Mouse (Mus musculus) hindbrain, embryonic 16.5 days (tissue): ENCODE measurements around the gene Galnt7. TPM values are rescaled to one million over a fixed set of nuclear protein-coding genes. Genes with fewer than 3 reads are reported as not detected.
A peak's percentile ranks its signal among the peaks of the same experiment; 100 is the strongest.

Source experiments
- ATAC-seq: fragments of 200-750 bp; cut with Nextera tagmentation; 2 replicates; pipeline ENCODE4 v1.8.0; 2017; ENCODE audit warnings: moderate TSS enrichment, moderate library complexity
- H3K27ac ChIP-seq: fragments of 300-500 bp; sonication (generic); 2 replicates; pipeline ENCODE4 v1.5.1; 2014; ENCODE audit warnings: low read depth, mild to moderate bottlenecking, control low read depth, low read length, moderate library complexity
- H3K27me3 ChIP-seq: fragments of 300-500 bp; sonication (generic); replicated peaks from 2 replicates; pipeline ENCODE4 v1.6.1; 2014; ENCODE audit warnings: low read length; ENCODE audit not compliant: control insufficient read depth, insufficient read depth
- H3K36me3 ChIP-seq: fragments of 300-500 bp; sonication (generic); 2 replicates; pipeline ENCODE4 v1.6.1; 2014; ENCODE audit warnings: mild to moderate bottlenecking, low read length, moderate library complexity, mixed read lengths; ENCODE audit not compliant: control insufficient read depth, insufficient read depth
- H3K4me1 ChIP-seq: fragments of 300-500 bp; sonication (generic); 2 replicates; pipeline ENCODE4 v1.6.1; 2014; ENCODE audit warnings: low read depth, low read length; ENCODE audit not compliant: control insufficient read depth, insufficient read depth
- H3K4me2 ChIP-seq: fragments of 300-500 bp; sonication (generic); 2 replicates; pipeline ENCODE4 v1.6.1; 2014; ENCODE audit warnings: mild to moderate bottlenecking, low read length, control low read depth, moderate library complexity
- H3K4me3 ChIP-seq: fragments of 300-500 bp; sonication (generic); 2 replicates; pipeline ENCODE4 v1.5.1; 2014; ENCODE audit warnings: mild to moderate bottlenecking, low read length, control low read depth, moderate library complexity
- H3K9ac ChIP-seq: fragments of 300-500 bp; sonication (generic); 2 replicates; pipeline ENCODE4 v1.6.1; 2014; ENCODE audit warnings: low read depth, mild to moderate bottlenecking, control low read depth, low read length, moderate library complexity
- H3K9me3 ChIP-seq: fragments of 300-500 bp; sonication (generic); 2 replicates; pipeline ENCODE4 v1.6.1; 2014; ENCODE audit warnings: mild to moderate bottlenecking, low read length, moderate library complexity; ENCODE audit not compliant: control insufficient read depth
- WGBS: fragments of 180-500 bp; shearing (Covaris S2); extraction: QIAGEN DNeasy Blood & Tissue Kit; methylation state at CpG from one replicate; pipeline ENCODE4 v1.1.7; 2014; 5-methylcytosine and 5-hydroxymethylcytosine counted together
- polyA plus RNA-seq: library from polyadenylated mRNA; unstranded; fragments of >200 nt; fragmentation: Nextera tagmentation; extraction: Ambion mirVana; gene quantifications from 2 replicates; pipeline ENCODE4 v1.2.1, GENCODE M21; 2015

Gene Galnt7
- polyA plus RNA-seq, 1 experiment from 2014 or later: 11.1 TPM

- WGBS: 86% methylated on average over 15 of the region's 15 CpGs
- no peak overlapping the region for H3K4me3 ChIP-seq
- no peaks in the 10 kb centered on the region for H3K9me3 ChIP-seq
- H3K27me3 ChIP-seq: no peaks in the 10 kb centered on the region
- no peaks in the 10 kb centered on the region for H3K36me3 ChIP-seq
- no peak overlapping the region for H3K27ac ChIP-seq
- H3K4me1 ChIP-seq: no peaks in the 10 kb centered on the region; the same call in none of the 2 replicates
- H3K4me2 ChIP-seq: no peak overlapping the region
- no peak for ATAC-seq
- no peak overlapping the region for H3K9ac ChIP-seq
Observed at GRCm38 (mm10) chr8:57637599-57638280, 15.1 kb downstream of the Galnt7 start.

DNA sequence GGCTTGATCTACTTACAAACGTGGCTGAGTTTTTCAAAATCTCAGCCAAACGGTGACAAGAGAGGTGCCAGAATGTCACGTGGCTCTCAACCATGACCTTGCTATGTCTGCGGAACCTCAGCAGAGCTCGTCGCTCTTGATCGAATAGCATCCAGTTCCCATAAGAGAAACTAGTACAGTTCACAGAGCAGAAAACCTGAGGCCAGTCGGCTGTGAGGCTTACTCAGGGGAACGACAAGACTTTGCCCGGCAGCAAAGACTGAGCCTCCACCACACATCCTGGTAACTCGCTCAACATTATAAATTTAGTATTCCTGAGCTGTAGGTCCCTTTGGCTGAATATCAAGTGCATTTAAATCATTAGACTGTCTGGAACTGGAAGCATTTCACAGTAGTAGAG, 16.1 kb downstream of the Galnt7 start:
- Histone ChIP-seq H3K27me3 (no peaks in the 10 kb centered on the region), H3K9ac (no peak overlapping the region), H3K4me2 (no peak overlapping the region), H3K36me3 (no peaks in the 10 kb centered on the region), H3K9me3 (no peaks in the 10 kb centered on the region), H3K27ac (no peak overlapping the region), H3K4me1 (no peaks in the 10 kb centered on the region; the same call in 1 of the 2 replicates), H3K4me3 (no peak overlapping the region)
- ATAC-seq: no peak
- 87% methylated on average over 11 of the region's 11 CpGs for WGBS

- Histone ChIP-seq H3K27ac (no peak overlapping the region), H3K4me2 (no peak overlapping the region), H3K4me3 (no peak overlapping the region), H3K9ac (no peak overlapping the region), H3K27me3 (no peaks in the 10 kb centered on the region), H3K36me3 (no peaks in the 10 kb centered on the region), H3K4me1 (no peaks in the 10 kb centered on the region; the same call in none of the 2 replicates), H3K9me3 (no peaks in the 10 kb centered on the region)
- ATAC-seq: no peak
- 69% methylated on average over 3 of the region's 3 CpGs for WGBS
Observed at GRCm38 (mm10) chr8:57636281-57636680, 16.6 kb downstream of the Galnt7 start.

DNA sequence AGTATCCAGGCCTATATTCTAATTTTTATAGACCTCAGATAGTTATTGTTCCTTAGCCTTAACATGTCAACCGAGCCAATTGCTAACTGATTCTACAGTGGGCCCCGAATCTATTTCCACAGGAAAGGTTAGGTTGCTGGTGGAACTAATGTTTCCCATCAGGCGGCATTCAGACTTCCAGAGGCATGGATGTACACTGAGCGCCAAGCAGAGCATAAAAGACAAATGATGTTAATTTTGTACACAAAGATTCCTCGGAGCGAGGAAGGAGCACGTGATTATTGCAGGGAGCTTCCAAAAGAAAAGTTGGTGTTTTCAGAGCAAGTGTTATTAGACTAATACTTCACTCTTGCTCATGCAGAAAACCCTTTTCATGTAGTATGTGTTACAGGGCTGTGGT, 21.1 kb downstream of the Galnt7 start:
- Histone ChIP-seq H3K27me3 (no peaks in the 10 kb centered on the region), H3K4me1 (no peaks in the 10 kb centered on the region; the same call in 1 of the 2 replicates), H3K9me3 (no peaks in the 10 kb centered on the region), H3K36me3 (no peaks in the 10 kb centered on the region), H3K4me3 (no peak overlapping the region), H3K4me2 (no peak overlapping the region), H3K9ac (no peak overlapping the region), H3K27ac (no peak overlapping the region)
- WGBS: 62% methylated on average over 7 of the region's 7 CpGs
- ATAC-seq: 0 out of 2 replicates have a peak, but pooled peaks have one; percentile 45

DNA sequence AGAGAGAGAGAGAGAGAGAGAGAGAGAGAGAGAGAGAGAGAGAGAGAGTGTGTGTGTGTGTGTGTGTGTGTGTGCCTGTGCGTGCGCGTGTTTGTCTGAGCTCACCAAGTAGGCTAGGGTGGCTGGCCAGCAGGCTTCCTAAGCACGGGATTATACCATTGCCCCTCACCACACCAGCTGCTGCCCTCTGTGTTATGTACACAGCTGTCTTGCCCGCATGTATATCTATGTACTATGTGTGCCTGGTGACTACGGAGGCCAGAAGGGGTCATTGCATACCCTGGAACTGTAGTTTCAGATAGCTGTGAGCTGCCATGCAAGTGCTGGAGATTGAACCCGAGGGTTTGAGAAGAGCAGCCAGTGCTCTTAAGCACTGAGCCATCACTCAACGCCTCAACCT, 22.7 kb downstream of the Galnt7 start:
- WGBS: 94% methylated on average over 8 of the region's 8 CpGs
- H3K4me1 ChIP-seq: no peaks in the 10 kb centered on the region; the same call in 1 of the 2 replicates

GRCm38 (mm10) chr8:57628787-57629664, 23.8 kb downstream of the Galnt7 start:
- Histone ChIP-seq H3K9ac (no peak overlapping the region), H3K27ac (no peak overlapping the region), H3K36me3 (no peaks in the 10 kb centered on the region), H3K4me1 (no peaks in the 10 kb centered on the region; the same call in 1 of the 2 replicates), H3K27me3 (no peaks in the 10 kb centered on the region), H3K9me3 (no peaks in the 10 kb centered on the region), H3K4me3 (no peak overlapping the region), H3K4me2 (no peak overlapping the region)
- WGBS: 89% methylated on average over 6 of the region's 6 CpGs
- ATAC-seq: no peak

More for the DNA sequence above, 22.7 kb downstream of the Galnt7 start:
- Histone ChIP-seq H3K9ac (no peak overlapping the region), H3K4me2 (no peak overlapping the region), H3K27ac (no peak overlapping the region), H3K36me3 (no peaks in the 10 kb centered on the region), H3K9me3 (no peaks in the 10 kb centered on the region), H3K4me3 (no peak overlapping the region), H3K27me3 (no peaks in the 10 kb centered on the region)
- no peak for ATAC-seq

DNA sequence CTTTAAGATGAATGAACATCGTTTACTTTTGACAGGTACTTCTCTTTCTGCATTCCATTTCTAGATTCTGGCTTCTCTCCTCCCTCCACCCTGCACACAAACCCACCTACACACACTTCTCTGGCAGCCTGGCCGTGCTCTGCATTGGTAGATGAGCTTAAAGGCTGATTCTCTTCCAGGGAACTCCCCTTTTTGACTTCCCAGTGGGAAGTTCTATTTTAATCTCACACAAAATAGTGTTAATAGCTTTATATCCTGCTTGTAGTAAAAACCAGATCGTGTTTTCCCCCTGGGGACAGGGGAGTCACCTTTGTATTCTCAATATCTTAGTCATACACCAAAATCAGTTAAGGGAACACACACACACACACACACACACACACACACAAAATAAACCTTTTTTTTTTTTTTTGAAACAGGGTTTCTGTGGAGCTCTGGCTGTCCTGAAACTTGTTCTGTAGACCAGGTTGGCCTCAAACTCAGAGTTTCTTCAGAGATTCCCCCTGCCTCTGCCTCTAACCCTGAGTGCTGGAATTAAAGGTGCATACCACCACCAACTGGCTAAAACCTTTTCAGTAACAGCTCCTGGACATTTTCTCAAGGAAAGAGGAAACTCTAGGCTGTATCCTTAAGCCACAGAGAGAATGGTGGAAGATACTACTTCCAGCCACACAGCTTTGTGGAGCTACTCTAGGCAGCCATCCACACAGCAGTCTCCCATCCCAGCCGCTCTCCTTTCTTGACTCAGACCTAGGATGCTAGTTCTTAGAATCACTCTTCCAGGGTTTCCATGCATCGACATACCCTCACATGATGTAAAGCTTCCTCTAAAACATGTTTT, 24.7 kb downstream of the Galnt7 start:
- Histone ChIP-seq H3K9ac (no peak overlapping the region), H3K36me3 (no peaks in the 10 kb centered on the region), H3K27ac (no peak overlapping the region), H3K4me1 (no peaks in the 10 kb centered on the region; the same call in 1 of the 2 replicates), H3K4me3 (no peak overlapping the region), H3K4me2 (no peak overlapping the region), H3K9me3 (no peaks in the 10 kb centered on the region), H3K27me3 (no peaks in the 10 kb centered on the region)
- no peak for ATAC-seq
- WGBS: 75% methylated on average over 5 of the region's 5 CpGs

DNA sequence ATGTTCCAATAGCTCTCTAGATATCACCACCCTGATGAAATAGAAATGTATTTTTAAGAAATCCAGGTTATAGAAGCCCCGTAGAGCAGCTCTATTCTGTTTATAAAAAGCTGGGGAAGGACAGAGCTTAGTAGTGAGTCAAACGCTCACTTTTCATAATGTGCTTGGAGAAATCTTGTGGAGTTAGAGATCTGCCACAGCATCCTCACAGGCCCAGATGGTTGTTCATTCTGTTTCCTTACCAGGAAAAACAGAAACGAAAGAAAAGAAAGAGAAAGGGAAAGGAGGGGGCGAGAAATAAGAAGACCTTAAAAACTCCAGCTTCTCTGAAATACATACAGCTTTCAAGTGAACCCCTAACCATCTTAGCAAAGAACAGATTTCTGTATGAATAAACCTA, 28.9 kb downstream of the Galnt7 start:
- 89% methylated on average over 4 of the region's 4 CpGs for WGBS

More for the DNA sequence above, 28.9 kb downstream of the Galnt7 start:
- Histone ChIP-seq H3K4me1 (no peaks in the 10 kb centered on the region), H3K27ac (no peak overlapping the region), H3K36me3 (no peaks in the 10 kb centered on the region), H3K9me3 (no peaks in the 10 kb centered on the region), H3K9ac (no peak overlapping the region), H3K4me2 (no peak overlapping the region), H3K4me3 (no peak overlapping the region), H3K27me3 (no peaks in the 10 kb centered on the region)
- no peak for ATAC-seq
